In genomic region chr3:57302886-57303285, GRCm38 (mm10) we compare ENCODE assay signal across 19 mouse cellular contexts. TPM values are rescaled to one million over a fixed set of nuclear protein-coding genes. Genes with fewer than 3 reads are reported as not detected.
"Had no signal": no experiment of that assay in that cellular context is flagged by ENCODE, and none has a peak within 500 bp of the region (broad histone marks: within the 10 kb centered on the region; RNA-seq: fewer than 3 reads in every experiment).

No protein-coding gene starts in this region.

- H3K4me2 ChIP-seq: limb, embryonic 12.5 days; lung, embryonic 14.5 days; midbrain, embryonic 12.5 days; midbrain, embryonic 15.5 days; neural tube, embryonic 13.5 days; stomach, embryonic 15.5 days had no signal

- H3K9ac ChIP-seq: limb, embryonic 12.5 days; liver, embryonic 14.5 days; liver, postnatal 0 days; lung, embryonic 14.5 days; midbrain, embryonic 12.5 days; midbrain, embryonic 15.5 days; neural tube, embryonic 13.5 days; stomach, embryonic 15.5 days had no signal

- H3K27ac ChIP-seq: kidney, postnatal 0 days; layer of hippocampus, adult 2 months; left cerebral cortex, adult 2 months; limb, embryonic 12.5 days; liver, embryonic 14.5 days; macrophage; midbrain, embryonic 12.5 days; midbrain, embryonic 15.5 days; neural tube, embryonic 13.5 days; stomach, embryonic 15.5 days had no signal

- H3K4me3 ChIP-seq: layer of hippocampus, adult 2 months; left cerebral cortex, adult 2 months; limb, embryonic 12.5 days; midbrain, embryonic 12.5 days; midbrain, embryonic 15.5 days; neural tube, embryonic 13.5 days; stomach, embryonic 15.5 days had no signal

- ATAC-seq: liver, postnatal 0 days; midbrain, embryonic 15.5 days had no signal

- H3K36me3 ChIP-seq: limb, embryonic 12.5 days; midbrain, embryonic 12.5 days; midbrain, embryonic 15.5 days; neural tube, embryonic 13.5 days; stomach, embryonic 15.5 days had no signal

- H3K4me1 ChIP-seq: midbrain, embryonic 12.5 days; midbrain, embryonic 15.5 days; neural tube, embryonic 13.5 days; stomach, embryonic 15.5 days had no signal

- H3K27me3 ChIP-seq: limb, embryonic 12.5 days; midbrain, embryonic 12.5 days; midbrain, embryonic 15.5 days; neural tube, embryonic 13.5 days; stomach, embryonic 15.5 days had no signal

- DNase-seq: kidney, adult 18-20 months; kidney, postnatal 25 days; layer of hippocampus, adult 9-11 months; liver, postnatal 0 days; lung, embryonic 14.5 days; retina, postnatal 1 day; right cerebral cortex, postnatal 25 days; spleen, adult 18-20 months; thymus, postnatal 25 days had no signal

- H3K9me3 ChIP-seq: limb, embryonic 12.5 days; midbrain, embryonic 12.5 days; midbrain, embryonic 15.5 days; neural tube, embryonic 13.5 days; stomach, embryonic 15.5 days had no signal

RNA-seq across cellular contexts. Expression of gene Tm4sf1, which starts 1.1 kb away (rescaled TPM):
- polyA plus RNA-seq: macrophage had no signal
